Mouse (Mus musculus): ENCODE results near the gene Fbxl12.

- TF ChIP-seq POLR2A (IDR thresholded peaks at IDR 0.05; ENCODE audit: low read depth, low read length) (no peak), ZMIZ1 (IDR thresholded peaks at IDR 0.05; ENCODE audit: low read depth, low read length) (no peak), TBP (conservative IDR thresholded peaks at IDR 0.05; ENCODE audit: low read depth, low read length) (no peak), BHLHE40 (IDR thresholded peaks at IDR 0.05; ENCODE audit: low read depth, low read length) (no peak), ZNF384 (IDR thresholded peaks at IDR 0.05; ENCODE audit: low read depth, low read length) (no peak), MAZ (IDR thresholded peaks at IDR 0.05; ENCODE audit: low read depth, low read length) (no peak)
Measured at GRCm38 (mm10) chr9:20611976-20612375, 32.6 kb downstream of the Fbxl12 start.
